Mouse (Mus musculus): ENCODE data around the gene R3hdm1.
A peak's percentile ranks its signal among the peaks of the same experiment; 100 is the strongest.
"Not testable (repeated sequence)": the region's sequence is repeated elsewhere in the genome, so short reads cannot be mapped to it uniquely, and the experiment has no call there.

Gene R3hdm1

DNA sequence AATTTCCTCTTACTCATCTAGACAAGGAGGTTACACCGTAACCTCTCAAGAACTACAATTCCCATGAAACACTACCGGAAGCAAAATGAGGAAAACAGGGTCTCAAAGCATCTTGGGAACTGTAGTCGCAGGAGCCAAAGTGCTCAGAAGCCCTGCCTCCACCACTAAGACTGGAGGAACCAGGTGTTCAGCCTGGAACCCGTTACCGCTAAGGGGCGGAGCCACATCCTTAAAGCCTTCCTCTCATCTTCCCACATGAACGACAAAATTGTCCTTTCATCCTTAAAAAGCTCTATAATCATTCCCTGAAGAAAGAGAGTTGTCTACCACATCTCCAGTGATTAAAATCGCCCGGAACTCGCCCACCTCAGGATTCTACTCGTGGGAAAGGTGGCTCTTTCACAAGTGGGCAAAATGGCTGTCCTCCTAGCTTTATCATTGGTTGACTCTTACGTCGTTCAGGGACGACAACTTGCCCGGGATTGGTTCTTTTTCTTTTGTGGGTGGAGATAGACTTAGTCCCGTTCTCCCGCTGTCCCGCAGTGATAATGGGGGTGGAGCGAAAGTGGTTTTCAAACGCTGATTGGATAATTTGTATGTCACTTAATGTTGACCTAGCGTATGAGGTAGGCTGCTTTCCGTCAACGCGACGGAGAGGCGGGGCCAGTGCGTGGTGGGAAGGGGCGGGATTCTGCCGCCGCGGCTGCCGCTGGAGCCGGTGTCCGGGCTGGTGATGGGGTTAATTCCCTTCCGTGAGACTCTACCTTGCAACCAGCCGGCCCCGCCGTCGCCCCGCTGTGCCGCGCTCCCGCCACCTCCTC, at the start of gene R3hdm1, which contains the start of gene Zranb3:
Gene R3hdm1 (plus strand): TSS at position 661 of the 821 bp plus-strand sequence.
Gene Zranb3 (minus strand): TSS at position 407 of the 821 bp plus-strand sequence.
- peak; percentile 99 for DNase-seq

- DNase-seq, result no peak
These were observed 45.8 kb upstream of the R3hdm1 start for GRCm38 (mm10) chr1:128057269-128057668.

- no peak for DNase-seq
These were observed 44.5 kb upstream of the R3hdm1 start for GRCm38 (mm10) chr1:128058625-128059024.

DNA sequence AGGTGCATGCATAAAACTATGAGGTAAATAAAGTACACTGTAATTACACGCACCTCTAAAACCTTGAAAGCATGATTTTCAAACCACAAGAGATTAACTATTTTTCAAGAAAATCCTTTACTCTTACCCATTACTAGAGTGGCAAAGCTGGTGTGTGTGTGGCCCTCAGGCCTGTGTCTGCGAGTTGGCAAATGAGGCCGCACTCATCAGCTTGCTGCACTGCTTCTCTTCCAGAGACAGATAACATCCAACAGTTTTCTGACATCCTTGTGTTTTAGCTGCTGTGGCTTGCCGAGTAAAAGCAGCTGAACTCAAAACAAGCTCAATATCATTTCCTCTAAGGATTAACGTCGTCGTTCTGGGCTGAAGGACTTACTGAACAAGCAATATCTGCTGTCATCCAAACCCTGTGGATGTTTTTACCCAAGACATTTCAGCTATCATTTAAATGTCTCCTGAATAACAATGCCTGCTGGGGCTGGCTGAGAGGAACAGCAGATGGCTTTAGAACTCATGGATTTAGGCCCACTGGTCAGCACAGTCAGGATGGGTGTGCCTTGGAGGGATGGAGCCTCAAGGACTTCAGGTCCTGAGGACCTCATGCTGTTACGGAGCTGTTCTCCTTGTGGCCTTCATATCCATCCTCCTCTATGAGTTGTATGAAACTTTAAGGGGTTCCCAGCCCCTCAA, 42.3 kb upstream of the R3hdm1 start:
- no peak for DNase-seq

DNA sequence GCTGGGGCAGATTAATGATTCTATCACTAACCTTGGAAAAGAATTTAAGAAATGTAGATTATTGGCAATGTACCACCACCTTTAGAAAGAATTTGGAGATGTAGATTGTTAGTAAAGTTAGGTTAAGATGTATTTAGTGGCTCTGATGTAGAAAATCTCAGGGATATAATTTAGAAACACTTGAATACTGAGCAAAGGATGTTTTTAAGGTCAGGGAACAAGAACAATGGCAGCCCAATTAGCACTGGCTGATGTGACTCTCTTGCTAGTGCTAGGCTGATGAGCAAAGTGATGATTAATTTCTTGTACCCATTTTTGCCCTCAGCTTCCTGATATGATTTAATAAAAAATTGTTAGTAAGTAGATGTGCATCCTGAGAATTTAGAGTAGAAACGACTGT, 41.7 kb upstream of the R3hdm1 start:
- DNase-seq, result no peak

DNA sequence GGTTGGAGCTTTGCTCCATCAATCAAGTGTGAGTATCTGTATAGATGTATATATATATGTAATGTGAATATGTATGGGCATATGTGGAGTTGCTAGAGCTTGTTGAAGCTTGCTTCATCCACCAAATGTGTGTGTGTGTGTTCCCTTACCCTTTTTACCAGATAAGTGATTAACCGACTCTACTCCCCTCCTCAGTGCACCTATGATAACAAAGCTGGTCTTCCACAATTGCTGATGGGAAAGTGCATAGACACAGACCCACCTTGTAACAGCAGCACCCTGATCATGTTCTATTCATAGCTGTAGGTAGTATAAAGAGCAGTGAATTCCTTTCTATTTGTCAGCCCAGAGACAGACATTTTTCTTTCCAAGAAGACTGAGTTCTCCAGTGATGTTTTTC, 40.9 kb upstream of the R3hdm1 start:
- no peak for DNase-seq

GRCm38 (mm10) chr1:128064716-128065115, 38.4 kb upstream of the R3hdm1 start:
- no peak for DNase-seq

GRCm38 (mm10) chr1:128068945-128069397, 34.1 kb upstream of the R3hdm1 start:
- DNase-seq, result no peak

DNA sequence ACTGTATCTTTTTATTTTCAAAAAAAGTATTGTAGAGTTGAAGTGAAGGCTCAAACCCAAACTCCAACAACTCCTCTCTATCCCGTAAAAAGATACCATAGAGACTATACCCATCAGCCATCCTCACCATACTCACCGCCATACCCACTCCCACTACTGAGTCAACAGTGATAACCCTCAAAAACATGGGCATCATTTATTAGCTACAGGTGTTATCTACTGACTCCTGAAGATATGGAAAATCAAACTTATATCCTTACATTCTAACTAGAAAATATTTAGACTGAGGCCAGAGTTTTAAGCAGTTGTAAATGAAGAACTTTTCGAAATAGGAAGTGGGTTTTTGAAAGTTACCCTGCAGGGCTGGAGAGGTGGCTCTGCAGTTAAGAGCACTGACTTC, 33.1 kb upstream of the R3hdm1 start:
- no peak for DNase-seq

DNA sequence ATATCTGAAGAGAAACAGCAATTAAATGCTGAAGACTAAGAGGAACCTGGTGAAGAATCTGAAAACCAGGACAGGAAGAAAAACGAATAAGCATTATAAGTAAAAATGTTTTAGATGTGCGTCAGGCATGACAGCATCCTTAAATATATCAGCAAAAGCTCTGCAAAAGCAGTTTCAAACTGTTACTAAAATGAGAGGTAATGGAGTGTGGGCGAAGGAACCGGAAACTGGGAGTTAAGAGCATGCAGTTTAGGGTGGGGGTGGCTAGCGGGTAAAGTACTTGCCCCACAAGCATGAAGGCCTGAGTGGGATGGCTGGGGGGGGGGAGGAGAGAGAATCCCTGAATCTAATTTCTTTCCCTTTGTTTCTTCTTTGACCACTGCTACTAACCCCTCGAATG, 30.1 kb upstream of the R3hdm1 start:
- DNase-seq, result no peak

DNA sequence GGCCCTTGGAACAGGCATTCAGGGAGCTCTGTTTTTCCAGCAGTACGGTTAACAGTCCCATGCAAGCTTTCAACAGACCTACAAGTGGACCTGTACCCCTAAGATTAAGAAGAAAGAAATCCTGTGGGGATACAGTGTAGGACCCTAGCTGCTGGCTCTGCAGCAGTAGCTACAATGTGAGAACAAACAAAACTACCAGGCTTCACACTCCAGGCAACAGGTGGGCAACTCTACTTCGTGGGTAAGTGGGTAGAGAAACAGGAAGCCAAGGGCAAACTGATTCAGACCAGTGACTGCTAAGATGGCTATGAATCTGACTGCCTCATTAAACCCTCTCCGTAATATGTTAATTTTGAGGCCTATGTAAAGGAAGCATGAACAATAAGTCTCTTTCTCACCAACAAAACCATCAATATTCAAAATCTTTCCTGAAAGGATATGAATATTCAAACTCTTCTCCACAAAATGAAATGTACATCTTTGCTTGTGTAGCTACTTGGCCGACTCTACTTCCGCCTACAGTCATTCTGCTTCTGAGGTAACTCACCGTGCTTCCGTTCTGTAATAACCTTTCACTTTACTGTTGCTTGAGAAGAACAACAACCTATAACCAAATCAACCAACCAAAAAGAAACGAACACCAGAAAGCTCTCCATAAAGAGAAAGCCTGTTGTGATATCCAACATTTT, 26.2 kb upstream of the R3hdm1 start:
- DNase-seq, result no peak

GRCm38 (mm10) chr1:128077788-128078187, 25.3 kb upstream of the R3hdm1 start:
- no peak for DNase-seq

DNA sequence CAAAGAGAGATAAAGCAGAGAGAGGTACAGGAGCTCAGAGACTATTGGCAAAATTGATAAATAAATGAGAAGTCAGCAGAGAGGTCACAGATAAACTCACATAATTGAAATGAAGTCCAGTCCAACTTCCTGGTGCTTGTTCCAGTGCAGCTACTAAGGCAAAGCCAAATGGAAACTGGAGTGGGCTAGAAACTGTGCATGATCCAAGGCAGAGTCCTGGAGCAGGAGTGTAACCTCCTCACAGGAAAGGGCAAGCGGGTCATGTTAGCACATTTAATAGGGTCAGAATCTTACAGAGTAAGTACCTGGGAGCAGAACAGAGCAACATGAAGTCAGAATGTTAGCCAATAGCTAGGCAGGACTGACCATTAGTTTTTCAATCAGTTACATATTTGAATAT, 24.5 kb upstream of the R3hdm1 start:
- no peak for DNase-seq

DNA sequence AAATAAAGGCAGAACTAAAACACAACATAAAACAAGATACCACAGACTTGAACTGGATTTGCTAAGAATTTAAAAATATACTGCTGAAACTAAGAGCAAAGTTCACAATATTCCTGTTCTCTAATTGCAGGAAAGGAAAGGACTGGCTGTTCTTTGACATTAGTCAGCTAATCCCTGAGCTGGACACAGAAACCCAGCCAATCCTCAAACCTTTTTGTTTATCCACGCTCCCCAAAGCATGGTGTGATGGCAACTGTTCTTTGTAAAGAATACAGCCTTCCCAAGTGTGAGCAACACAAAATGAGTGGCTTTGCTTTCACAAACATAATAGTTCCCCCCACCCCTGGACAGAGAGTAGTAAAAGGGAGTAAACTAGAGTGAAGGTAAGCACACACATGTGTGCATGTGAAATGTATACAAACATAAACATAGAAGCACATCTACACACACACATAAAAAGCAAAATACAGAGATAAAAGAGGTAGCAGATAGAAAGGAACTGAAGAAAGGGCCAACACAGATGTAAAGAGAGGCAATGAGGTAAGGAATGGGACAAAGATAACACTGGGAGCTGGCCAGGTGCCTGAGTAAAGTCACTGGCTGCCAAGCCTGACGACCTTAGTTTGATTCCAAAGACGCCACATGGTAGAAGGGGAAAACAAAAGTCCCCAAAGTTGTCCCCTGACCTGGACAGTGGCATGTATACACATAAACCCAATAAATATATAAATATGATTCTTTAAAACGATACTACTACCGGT, 22.0 kb upstream of the R3hdm1 start:
- no peak for DNase-seq

- DNase-seq, result no peak
These were observed 21.2 kb upstream of the R3hdm1 start for GRCm38 (mm10) chr1:128081873-128082272.

DNA sequence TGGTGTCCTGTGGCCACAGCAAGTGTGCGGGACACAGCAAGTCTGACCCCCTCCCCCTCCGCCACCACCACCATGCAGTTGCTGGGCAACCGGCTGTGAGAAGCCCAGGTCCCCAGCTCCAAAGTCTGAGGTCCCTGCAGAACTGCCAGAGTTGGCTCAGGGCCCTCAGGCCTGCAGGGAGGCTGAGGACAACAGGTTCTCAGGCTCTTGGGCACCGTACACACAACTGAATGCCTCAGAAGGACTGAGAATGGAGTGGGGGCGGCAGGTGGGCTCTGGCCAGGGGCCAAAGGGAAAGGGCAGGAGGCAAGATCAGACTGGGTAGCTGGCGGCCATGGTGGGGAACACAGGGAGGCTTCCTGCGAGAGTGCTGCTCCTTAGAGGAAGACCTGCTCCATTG, 20.3 kb upstream of the R3hdm1 start:
- DNase-seq, result peak; percentile 16

DNA sequence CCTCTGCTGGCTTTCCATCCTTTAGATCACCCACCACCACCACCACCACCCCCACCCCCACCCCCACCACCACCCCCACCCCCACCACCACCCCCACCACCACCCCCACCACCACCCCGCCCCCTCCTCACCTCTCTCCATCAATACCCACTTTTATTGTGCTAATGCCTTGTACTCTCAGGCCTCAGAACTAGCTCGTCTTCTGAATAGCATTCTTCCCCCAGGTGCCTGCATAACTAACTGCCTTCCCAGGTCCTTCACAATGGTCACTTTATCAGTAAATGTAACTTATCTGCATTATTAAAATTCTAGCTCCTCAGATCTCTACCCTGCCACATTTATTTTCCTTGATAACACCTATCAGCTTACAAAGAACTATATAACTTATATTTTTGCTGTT, 8.4 kb upstream of the R3hdm1 start:
- no peak for DNase-seq

- DNase-seq, result no peak
These were observed 4.8 kb upstream of the R3hdm1 start for GRCm38 (mm10) chr1:128098309-128098708.

DNA sequence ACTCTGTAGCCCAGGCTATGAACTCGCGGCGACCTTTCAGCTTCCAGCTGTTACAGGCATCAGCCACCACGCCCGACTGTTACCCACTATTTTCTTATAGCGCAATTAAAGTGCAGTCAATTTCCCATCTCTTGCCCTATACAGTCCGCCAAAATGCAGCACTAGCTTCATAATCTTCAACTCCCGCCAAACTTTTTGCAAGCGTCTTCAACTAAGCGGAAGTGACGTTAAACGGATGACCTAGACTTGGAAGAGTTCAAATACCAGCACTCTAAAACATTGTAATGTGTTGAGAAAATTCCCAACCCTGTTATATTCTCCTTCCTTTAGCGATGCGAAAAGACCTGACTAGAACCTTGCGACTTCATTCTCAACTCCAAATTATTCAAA, 855 bp upstream of the R3hdm1 start:
- DNase-seq, result peak; percentile 76

DNA sequence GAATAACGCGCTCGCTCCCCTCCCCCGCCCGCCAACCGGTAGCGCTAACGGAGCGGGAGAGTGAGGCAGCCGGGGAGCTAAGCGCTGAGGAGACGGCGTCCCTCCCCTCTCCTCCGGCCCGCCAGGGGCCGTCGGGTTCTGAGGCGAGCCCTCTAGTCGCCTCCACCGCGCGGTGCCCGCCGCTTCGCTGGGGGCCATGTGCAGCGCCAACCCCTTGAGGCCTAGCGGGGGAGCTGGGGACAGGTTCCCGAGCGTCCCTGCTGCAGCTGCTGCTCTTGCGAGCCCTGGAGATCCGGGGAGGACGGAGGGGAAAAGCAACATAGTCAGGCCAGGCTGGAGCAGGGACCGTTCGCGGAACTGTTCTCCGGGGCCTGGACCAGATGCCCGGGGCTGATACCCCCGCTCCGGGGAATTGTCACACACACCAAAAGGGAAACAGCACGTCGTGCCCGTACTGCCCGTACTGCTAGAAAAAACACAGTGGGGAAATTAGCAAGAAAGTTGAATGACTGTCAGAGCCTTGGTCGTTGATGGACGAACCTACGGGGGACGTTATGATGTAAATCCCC, 503 bp downstream of the R3hdm1 start:
- DNase-seq, result no peak

DNA sequence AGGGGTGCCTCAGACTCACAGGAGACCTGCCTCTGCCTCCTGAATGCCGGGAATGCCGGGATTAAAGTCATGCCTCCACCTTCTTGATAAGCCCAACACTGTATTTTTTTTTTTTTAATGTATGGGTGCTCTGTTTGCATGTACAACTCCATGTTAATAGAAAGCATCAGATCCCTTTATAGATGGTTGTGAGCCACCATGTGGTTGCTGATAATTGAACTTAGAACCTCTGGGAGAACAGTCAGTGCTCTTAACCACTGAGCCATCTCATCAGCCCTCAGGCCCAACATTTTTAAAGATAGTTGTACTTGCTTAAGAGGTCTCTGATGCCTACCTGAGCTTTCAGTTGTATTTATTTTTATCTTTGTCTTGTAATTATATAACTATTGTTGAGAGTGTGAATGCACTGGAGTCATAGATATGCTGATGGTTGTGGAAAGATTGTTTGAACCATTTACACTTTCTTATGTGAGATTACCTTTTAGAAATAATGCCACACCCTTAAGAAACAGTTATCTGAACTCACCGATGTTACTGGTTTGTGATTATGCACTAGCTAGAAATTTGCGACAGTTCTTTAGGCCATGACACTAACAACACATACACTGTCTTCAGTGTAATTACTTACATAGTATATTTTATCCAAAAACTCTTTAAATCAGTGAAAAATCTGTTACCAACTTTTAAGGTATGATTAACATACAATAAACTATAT, 18.0 kb downstream of the R3hdm1 start:
- DNase-seq, result no peak

DNA sequence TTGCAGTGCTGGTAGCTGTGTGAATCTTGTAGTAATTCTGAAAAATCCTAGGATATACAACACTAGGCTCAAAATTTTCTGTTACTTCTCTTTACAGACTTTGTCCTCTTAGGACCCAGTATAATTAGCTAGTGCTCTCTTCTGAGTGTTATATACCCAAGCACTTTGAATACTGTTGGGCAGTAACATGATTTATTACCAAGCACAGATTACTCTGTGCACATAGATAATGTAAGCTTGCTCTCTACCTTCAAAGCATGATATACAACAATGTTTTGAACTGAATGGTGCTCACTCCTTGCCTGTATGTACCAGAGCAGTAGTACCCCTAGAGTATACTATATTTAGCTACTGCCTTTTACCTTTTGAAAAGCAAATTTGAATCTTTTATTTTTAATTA, 33.1 kb downstream of the R3hdm1 start:
- not testable (repeated sequence) for DNase-seq

Measured in kidney, adult 11 months (tissue).